Mouse (Mus musculus): ENCODE data around the gene Pxylp1. TPM values are rescaled to one million over a fixed set of nuclear protein-coding genes. Genes with fewer than 3 reads are reported as not detected.

Pxylp1 gene
- total and polyA plus RNA-seq, 3 experiments: 7.8 to 10.1 (median 8.3) TPM

- Histone ChIP-seq H3K9ac (ENCODE audit: insufficient read depth, low read depth) (no peak overlapping the region), H3K4me2 (ENCODE audit: insufficient read depth, low read depth, poor library complexity, severe bottlenecking) (no peak overlapping the region), H3K79me2 (replicated peaks; ENCODE audit: control insufficient read depth, extremely low read depth, insufficient read depth, poor library complexity, severe bottlenecking) (no peaks in the 10 kb centered on the region), H3K4me1 (ENCODE audit: control insufficient read depth in 1 of 2, insufficient read depth in 2 of 2) (peaks cover 0 to 30% of the 10 kb centered on the region in 2 experiments; a peak in 1 of 4 replicates), H3K4me3 (replicated peaks in 1 of 3; ENCODE audit: low read depth in 2 of 3, low read length in 2 of 3, poor library complexity in 1 of 3) (no peak overlapping the region), H3K27me3 (replicated peaks) (no peaks in the 10 kb centered on the region), H3K9me3 (replicated peaks; ENCODE audit: low read length) (peaks cover 7% of the 10 kb centered on the region), H3K36me3 (replicated peaks in 1 of 2; ENCODE audit: control insufficient read depth in 1 of 2, insufficient read depth in 1 of 2, low read length in 1 of 2) (peaks cover 0 to 30% of the 10 kb centered on the region in 2 experiments), H3K27ac (ENCODE audit: insufficient read depth, low read depth) (no peak overlapping the region)
- dilution Hi-C loops (cut with MboI; ENCODE audit: extremely low pct_ligation_motif_present, extremely low pct_unique_long_range_greater_than_20kb, low sequenced_read_pairs): no loop called here
- no peak for DNase-seq (ENCODE audit: extremely low read depth)
- TF ChIP-seq MAFK (IDR thresholded peaks at IDR 0.05; ENCODE audit: insufficient replicate concordance, low read length) (no peak), CHD2 (IDR thresholded peaks at IDR 0.05; ENCODE audit: low read length) (no peak), MYC (IDR thresholded peaks at IDR 0.05; ENCODE audit: low read depth, low read length) (no peak), POLR2AphosphoS2 (IDR thresholded peaks at IDR 0.05; ENCODE audit: low read depth, low read length) (no peak), ZMIZ1 (IDR thresholded peaks at IDR 0.05; ENCODE audit: low read depth, low read length) (no peak), KAT2A (IDR thresholded peaks at IDR 0.05; ENCODE audit: insufficient replicate concordance, low read length) (no peak), CTCF (conservative IDR thresholded peaks at IDR 0.05 in 1 of 2, IDR thresholded peaks at IDR 0.05 in 1 of 2; ENCODE audit: low read depth in 2 of 2, low read length in 2 of 2) (no peak)
- in situ Hi-C loops (cut with MboI; ENCODE audit: low pct_ligation_motif_present, low pct_unique_long_range_greater_than_20kb, low sequenced_read_pairs): loop anchor here (5.0 kb wide), 1 partner anchor 37 kb away; no protein-coding TSS in a partner anchor
These were observed 47.7 kb downstream of the Pxylp1 start for GRCm38 (mm10) chr9:96844798-96845209.

GRCm38 (mm10) chr9:96839376-96839775 is 53.1 kb downstream of the Pxylp1 start:
- in situ Hi-C loops (cut with MboI; ENCODE audit: low pct_ligation_motif_present, low pct_unique_long_range_greater_than_20kb, low sequenced_read_pairs) (no loop called here), dilution Hi-C loops (cut with MboI; ENCODE audit: extremely low pct_ligation_motif_present, extremely low pct_unique_long_range_greater_than_20kb, low sequenced_read_pairs) (no loop called here)
- DNase-seq (ENCODE audit: extremely low read depth): no peak
- no peaks in the 10 kb centered on the region for H3K9me3 ChIP-seq (replicated peaks; ENCODE audit: low read length)
- peaks cover 0 to 47% of the 10 kb centered on the region in 2 experiments for H3K36me3 ChIP-seq (replicated peaks in 1 of 2; ENCODE audit: control insufficient read depth in 1 of 2, insufficient read depth in 1 of 2, low read length in 1 of 2)
- no peak overlapping the region for H3K4me3 ChIP-seq (replicated peaks in 1 of 3; ENCODE audit: low read depth in 2 of 3, low read length in 2 of 3, poor library complexity in 1 of 3)
- H3K79me2 ChIP-seq (replicated peaks; ENCODE audit: control insufficient read depth, extremely low read depth, insufficient read depth, poor library complexity, severe bottlenecking): no peaks in the 10 kb centered on the region
- peaks cover 3 to 31% of the 10 kb centered on the region in 2 experiments; a peak in 2 of 4 replicates for H3K4me1 ChIP-seq (ENCODE audit: control insufficient read depth in 1 of 2, insufficient read depth in 2 of 2)
- no peaks in the 10 kb centered on the region for H3K27me3 ChIP-seq (replicated peaks)
- no peak overlapping the region for H3K27ac ChIP-seq (ENCODE audit: insufficient read depth, low read depth)
- no peak for TF ChIP-seq MYC (IDR thresholded peaks at IDR 0.05; ENCODE audit: low read depth, low read length)
- TF ChIP-seq BHLHE40 (IDR thresholded peaks at IDR 0.05; ENCODE audit: low read depth, low read length): no peak
- TF ChIP-seq GABPA (IDR thresholded peaks at IDR 0.05; ENCODE audit: insufficient replicate concordance, low read depth, low read length): no peak
- TF ChIP-seq TCF12 (IDR thresholded peaks at IDR 0.05; ENCODE audit: low read depth, low read length): no peak
- TF ChIP-seq MAFK (IDR thresholded peaks at IDR 0.05; ENCODE audit: insufficient replicate concordance, low read length): no peak
- no peak for TF ChIP-seq CTCF (conservative IDR thresholded peaks at IDR 0.05 in 1 of 2, IDR thresholded peaks at IDR 0.05 in 1 of 2; ENCODE audit: low read depth in 2 of 2, low read length in 2 of 2)
- TF ChIP-seq NRF1 (IDR thresholded peaks at IDR 0.05; ENCODE audit: low read depth, low read length): no peak
- TF ChIP-seq MXI1 (IDR thresholded peaks at IDR 0.05; ENCODE audit: low read depth, low read length): no peak
- no peak for TF ChIP-seq RCOR1 (conservative IDR thresholded peaks at IDR 0.05; ENCODE audit: low read depth, low read length)
- TF ChIP-seq ZKSCAN1 (IDR thresholded peaks at IDR 0.05; ENCODE audit: borderline replicate concordance, low read depth, low read length): no peak
- TF ChIP-seq ZMIZ1 (IDR thresholded peaks at IDR 0.05; ENCODE audit: low read depth, low read length): no peak
- no peak for TF ChIP-seq USF2 (conservative IDR thresholded peaks at IDR 0.05; ENCODE audit: low read depth, low read length)
- TF ChIP-seq JUND (conservative IDR thresholded peaks at IDR 0.05; ENCODE audit: low read depth, low read length): no peak
- no peak for TF ChIP-seq PAX5 (IDR thresholded peaks at IDR 0.05; ENCODE audit: low read length)
- no peak for TF ChIP-seq SMC3 (IDR thresholded peaks at IDR 0.05; ENCODE audit: low read depth, low read length)
- no peak for TF ChIP-seq SIN3A (IDR thresholded peaks at IDR 0.05; ENCODE audit: low read length)
- no peak for TF ChIP-seq ZNF384 (IDR thresholded peaks at IDR 0.05; ENCODE audit: low read depth, low read length)
- TF ChIP-seq CHD2 (IDR thresholded peaks at IDR 0.05; ENCODE audit: low read length): no peak
- TF ChIP-seq RAD21 (IDR thresholded peaks at IDR 0.05; ENCODE audit: low read depth, low read length): no peak
- H3K4me2 ChIP-seq (ENCODE audit: insufficient read depth, low read depth, poor library complexity, severe bottlenecking): no peak overlapping the region
- no peak overlapping the region for H3K9ac ChIP-seq (ENCODE audit: insufficient read depth, low read depth)
